Mouse (Mus musculus) cerebellum, adult 2 months (tissue): ENCODE measurements around the gene 4930503B20Rik. TPM values are rescaled to one million over a fixed set of nuclear protein-coding genes. Genes with fewer than 3 reads are reported as not detected.

Experiments used
- DNase-seq, 2 experiments: peaks; one replicate each; pipeline ENCODE4 v3.0.0; 2021
- H3K27ac ChIP-seq: fragments of 200-500 bp; 2 replicates; pipeline ENCODE4 v1.5.1; 2012; ENCODE audit warnings: low read length, control low read depth, inconsistent platforms; ENCODE audit not compliant: insufficient read depth
- H3K27me3 ChIP-seq: fragments of 200-500 bp; 2 replicates; pipeline ENCODE4 v1.6.1; 2012; ENCODE audit warnings: inconsistent platforms, mild to moderate bottlenecking, low read length, moderate library complexity; ENCODE audit not compliant: control insufficient read depth, insufficient read depth
- H3K4me1 ChIP-seq: fragments of 200-500 bp; 2 replicates; pipeline ENCODE4 v1.6.1; 2011; ENCODE audit warnings: low read length; ENCODE audit not compliant: control insufficient read depth, insufficient read depth
- H3K4me3 ChIP-seq: fragments of 200-500 bp; replicated peaks from 2 replicates; pipeline ENCODE3; 2011; ENCODE audit warnings: mild to moderate bottlenecking, low read depth, low read length, control low read depth; ENCODE audit not compliant: insufficient read depth
- CTCF ChIP-seq: fragments of 200-500 bp; IDR thresholded peaks from 2 replicates; pipeline ENCODE4 v1.5.1; 2011; ENCODE audit warnings: low read depth, mild to moderate bottlenecking, control low read depth, low read length, moderate library complexity, borderline replicate concordance; ENCODE audit not compliant: insufficient read depth
- POLR2A ChIP-seq: fragments of 200-500 bp; IDR thresholded peaks from 2 replicates; pipeline ENCODE4 v1.6.1; 2011; ENCODE audit warnings: low read length, control low read depth, borderline replicate concordance; ENCODE audit not compliant: insufficient read depth
- WGBS: fragments of 180-500 bp; shearing (Covaris S2); methylation state at CpG from one replicate; pipeline ENCODE4 v1.1.7; 2018; 5-methylcytosine and 5-hydroxymethylcytosine counted together
- polyA plus RNA-seq: library from polyadenylated mRNA; depleted of rRNA; stranded (reverse); fragments of >200 nt; gene quantifications from 2 replicates; pipeline ENCODE4 v1.2.3, GENCODE M21; 2012

The 4930503B20Rik gene
- polyA plus RNA-seq, 1 experiment = not detected

- Histone ChIP-seq H3K27ac (no peak overlapping the region), H3K27me3 (no peaks in the 10 kb centered on the region), H3K4me1 (no peaks in the 10 kb centered on the region), H3K4me3 (no peak overlapping the region)
- no peak for DNase-seq
- no peak for TF ChIP-seq CTCF
- WGBS = 90% methylated on average over 10 of the region's 10 CpGs
Measured at GRCm38 (mm10) chr3:146610322-146610721, 40.8 kb downstream of the 4930503B20Rik start.

- no peak overlapping the region for H3K27ac ChIP-seq
- H3K4me3 ChIP-seq = no peak overlapping the region
- no peaks in the 10 kb centered on the region for H3K27me3 ChIP-seq
- no peaks in the 10 kb centered on the region for H3K4me1 ChIP-seq
- no peak for DNase-seq
- no peak for TF ChIP-seq CTCF
- TF ChIP-seq POLR2A = no peak
- WGBS = 18% methylated on average over 1 of the region's 1 CpGs
Measured at GRCm38 (mm10) chr3:146607368-146607767, 43.7 kb downstream of the 4930503B20Rik start.

- TF ChIP-seq CTCF = no peak
- no peak for TF ChIP-seq POLR2A
- WGBS = 86% methylated on average over 9 of the region's 9 CpGs
- Histone ChIP-seq H3K4me3 (no peak overlapping the region), H3K27me3 (no peaks in the 10 kb centered on the region), H3K4me1 (no peaks in the 10 kb centered on the region), H3K27ac (no peak overlapping the region)
- DNase-seq = no peak
Measured at GRCm38 (mm10) chr3:146604647-146605046, 46.5 kb downstream of the 4930503B20Rik start.

- no peak for DNase-seq
- Histone ChIP-seq H3K4me1 (no peaks in the 10 kb centered on the region), H3K27ac (no peak overlapping the region), H3K27me3 (no peaks in the 10 kb centered on the region), H3K4me3 (no peak overlapping the region)
- WGBS = 93% methylated on average over 3 of the region's 3 CpGs
- TF ChIP-seq CTCF = no peak
- no peak for TF ChIP-seq POLR2A
Measured at GRCm38 (mm10) chr3:146602531-146602930, 48.6 kb downstream of the 4930503B20Rik start.

- TF ChIP-seq CTCF (no peak), POLR2A (no peak)
- DNase-seq = no peak
- H3K27me3 ChIP-seq = no peaks in the 10 kb centered on the region
- no peak overlapping the region for H3K4me3 ChIP-seq
- no peaks in the 10 kb centered on the region for H3K4me1 ChIP-seq
- no peak overlapping the region for H3K27ac ChIP-seq
- WGBS = 95% methylated on average over 2 of the region's 2 CpGs
Measured at GRCm38 (mm10) chr3:146601205-146601604, 49.9 kb downstream of the 4930503B20Rik start.

- Histone ChIP-seq H3K27ac (no peak overlapping the region), H3K27me3 (no peaks in the 10 kb centered on the region), H3K4me3 (no peak overlapping the region), H3K4me1 (no peaks in the 10 kb centered on the region)
- 55% methylated on average over 6 of the region's 6 CpGs for WGBS
- DNase-seq = no peak
- no peak for TF ChIP-seq CTCF
- no peak for TF ChIP-seq POLR2A
Measured at GRCm38 (mm10) chr3:146599198-146599900, 51.8 kb downstream of the 4930503B20Rik start.

- Histone ChIP-seq H3K27me3 (no peaks in the 10 kb centered on the region), H3K27ac (no peak overlapping the region), H3K4me1 (no peaks in the 10 kb centered on the region), H3K4me3 (no peak overlapping the region)
- WGBS = 89% methylated on average over 6 of the region's 6 CpGs
- TF ChIP-seq POLR2A (no peak), CTCF (no peak)
- DNase-seq = no peak
Measured at GRCm38 (mm10) chr3:146598411-146598810, 52.7 kb downstream of the 4930503B20Rik start.

GRCm38 (mm10) chr3:146596864-146597263 is 54.3 kb downstream of the 4930503B20Rik start:
- no peak for DNase-seq
- H3K4me3 ChIP-seq = no peak overlapping the region
- H3K4me1 ChIP-seq = no peaks in the 10 kb centered on the region
- 92% methylated on average over 7 of the region's 7 CpGs for WGBS
- H3K27me3 ChIP-seq = no peaks in the 10 kb centered on the region
- no peak for TF ChIP-seq CTCF
- TF ChIP-seq POLR2A = no peak
- H3K27ac ChIP-seq = no peak overlapping the region

GRCm38 (mm10) chr3:146596387-146596786 is 54.7 kb downstream of the 4930503B20Rik start:
- Histone ChIP-seq H3K27ac (no peak overlapping the region), H3K4me3 (no peak overlapping the region), H3K4me1 (no peaks in the 10 kb centered on the region), H3K27me3 (no peaks in the 10 kb centered on the region)
- no peak for DNase-seq
- 88% methylated on average over 8 of the region's 8 CpGs for WGBS
- TF ChIP-seq POLR2A = no peak
- TF ChIP-seq CTCF = no peak
